Mouse (Mus musculus): ENCODE results near the gene Pde1b. TPM values are rescaled to one million over a fixed set of nuclear protein-coding genes. Genes with fewer than 3 reads are reported as not detected.
A peak's percentile ranks its signal among the peaks of the same experiment; 100 is the strongest.

Pde1b gene
- total RNA-seq, 2 experiments from 2014 or later, result 124 to 227 TPM

DNA sequence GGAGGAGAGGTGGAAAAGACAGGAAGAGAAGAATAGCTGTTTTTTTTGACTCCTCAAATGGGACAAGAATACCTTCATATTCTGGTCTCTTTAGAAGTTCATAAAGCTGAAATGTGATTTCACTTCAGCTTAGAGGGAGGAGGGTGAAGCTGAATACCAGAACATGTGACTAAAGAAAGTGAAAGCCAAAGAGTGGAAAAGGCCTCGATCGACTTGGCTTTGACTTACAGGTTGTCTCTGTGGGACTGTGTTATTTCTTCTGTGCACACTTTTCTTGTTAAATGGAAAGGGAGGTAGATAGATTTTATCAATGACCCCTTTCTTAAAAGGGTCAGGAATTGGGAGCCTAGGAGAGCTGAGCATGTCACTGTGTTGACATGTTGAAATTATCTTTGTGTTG, 1.6 kb upstream of the Pde1b start:
- intact Hi-C loops (cut with DNase I), result no loop called here
- DNase-seq (ENCODE audit: low spot score in 2 of 2), result no peak

- intact Hi-C loops (cut with DNase I), result no loop called here
- DNase-seq (ENCODE audit: low spot score in 2 of 2), result no peak
Measured at GRCm38 (mm10) chr15:103503251-103503600, 392 bp downstream of the Pde1b start.

DNA sequence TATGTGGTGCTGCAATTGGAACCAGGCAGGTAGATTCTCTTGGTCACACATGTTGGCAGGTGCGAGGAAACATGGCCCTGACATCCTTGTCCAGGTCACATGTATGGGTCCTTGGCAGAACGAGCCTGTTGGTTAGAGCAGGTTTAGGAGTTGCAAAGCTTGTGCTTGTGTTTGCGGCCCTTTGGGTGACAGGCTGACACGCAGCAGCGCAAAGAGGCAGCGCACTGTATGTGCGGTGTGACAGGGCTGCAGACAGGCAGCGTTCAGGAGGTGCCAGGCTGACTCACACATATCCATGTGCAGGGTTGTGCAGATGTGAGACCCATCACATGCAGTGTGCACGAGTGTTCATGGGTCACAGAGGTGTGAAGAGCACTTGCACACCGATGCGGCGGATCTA, 826 bp downstream of the Pde1b start:
- intact Hi-C loops (cut with DNase I), result no loop called here
- peak; percentile 40 to 43 for DNase-seq (ENCODE audit: low spot score in 2 of 2)

DNA sequence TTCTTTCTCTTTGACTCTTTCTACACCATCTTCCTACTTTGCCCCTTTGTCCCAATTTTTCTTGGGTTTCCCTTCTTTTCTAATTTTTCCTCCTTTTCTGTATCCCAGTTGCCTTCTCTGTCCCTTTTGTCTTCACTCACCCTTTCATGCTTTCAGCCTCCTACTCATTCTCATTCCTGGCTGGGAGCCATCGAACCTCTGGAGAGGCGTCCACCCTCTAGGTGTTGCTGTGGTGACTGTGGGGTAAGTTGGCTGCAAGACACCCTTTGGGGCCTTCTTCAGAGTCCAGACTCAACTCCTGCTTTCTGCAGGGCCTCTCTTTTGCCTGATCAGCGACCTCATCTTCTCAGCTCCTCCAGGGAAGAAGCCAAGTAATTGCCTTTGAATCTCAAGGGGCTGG, 6.5 kb downstream of the Pde1b start:
- intact Hi-C loops (cut with DNase I), result no loop called here

DNA sequence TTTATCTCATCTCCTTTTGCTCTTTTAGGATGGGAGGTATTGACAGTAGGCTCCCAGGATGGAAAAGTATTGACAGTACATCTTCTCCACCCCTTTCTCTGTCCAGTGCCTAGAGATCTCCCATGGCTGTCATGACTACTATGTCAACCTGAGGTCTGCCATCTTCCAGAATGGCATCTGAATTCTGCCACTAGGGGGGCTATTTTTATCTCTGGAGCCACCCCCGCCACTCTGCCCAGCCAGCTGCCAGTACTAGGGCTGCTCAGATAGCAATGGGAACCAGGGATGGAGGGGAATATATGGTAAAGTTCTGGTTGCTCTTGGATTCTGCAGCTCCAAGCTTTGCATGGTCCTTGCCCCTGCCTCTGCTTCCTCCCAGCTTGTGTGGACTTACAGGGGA, 8.8 kb downstream of the Pde1b start:
- intact Hi-C loops (cut with DNase I), result no loop called here
- DNase-seq (ENCODE audit: low spot score in 2 of 2), result peak; percentile 51 to 81

More for the DNA sequence above, 6.5 kb downstream of the Pde1b start:
- DNase-seq (ENCODE audit: low spot score in 2 of 2), result no peak

DNA sequence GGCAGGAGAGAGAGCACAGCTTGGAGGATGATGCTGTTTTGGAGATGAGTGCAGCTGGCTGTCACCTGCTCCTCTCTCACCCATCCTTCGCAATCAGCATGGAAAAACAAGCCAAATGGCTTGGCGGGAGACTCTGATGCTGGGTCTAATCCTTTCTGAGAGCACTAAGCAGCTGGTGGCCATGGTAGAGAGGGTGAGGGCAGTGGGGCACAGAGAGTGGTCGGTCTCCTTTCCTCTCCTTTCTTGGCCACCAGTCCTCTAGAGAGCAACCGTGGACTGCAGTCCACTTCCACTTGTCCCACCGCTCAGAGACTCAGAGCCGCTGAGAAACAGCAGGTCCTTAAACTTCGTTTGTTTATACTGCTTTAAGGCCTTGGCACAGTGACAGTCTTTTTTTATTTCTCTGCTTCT, 10.8 kb downstream of the Pde1b start:
- DNase-seq (ENCODE audit: low spot score in 2 of 2), result peak in 1 of 2 experiments; percentile 48
- intact Hi-C loops (cut with DNase I), result no loop called here

DNA sequence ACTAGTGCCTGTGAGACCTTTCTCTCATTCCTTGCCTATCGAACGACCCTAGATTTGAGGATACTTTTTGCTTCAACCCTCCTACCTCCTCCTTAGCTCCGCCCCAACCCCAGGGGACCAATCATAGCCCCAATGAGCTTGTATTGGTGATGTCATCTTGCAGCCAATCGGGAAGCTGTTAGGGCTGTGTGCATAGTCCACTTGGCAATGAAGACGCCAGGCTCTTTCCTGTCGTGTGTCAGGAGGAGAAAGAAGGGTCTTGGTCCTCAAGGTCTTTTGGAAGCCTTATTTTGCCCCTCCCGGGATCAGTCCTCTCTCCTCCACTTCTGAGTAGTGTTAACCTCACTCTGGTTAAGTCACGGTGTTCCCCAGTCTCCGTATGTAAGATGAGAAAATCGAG, 11.3 kb downstream of the Pde1b start:
- DNase-seq (ENCODE audit: low spot score in 2 of 2), result peak; percentile 68 to 84
- intact Hi-C loops (cut with DNase I), result no loop called here

GRCm38 (mm10) chr15:103514914-103515313, 12.1 kb downstream of the Pde1b start:
- intact Hi-C loops (cut with DNase I), result no loop called here
- DNase-seq (ENCODE audit: low spot score in 2 of 2), result no peak

DNA sequence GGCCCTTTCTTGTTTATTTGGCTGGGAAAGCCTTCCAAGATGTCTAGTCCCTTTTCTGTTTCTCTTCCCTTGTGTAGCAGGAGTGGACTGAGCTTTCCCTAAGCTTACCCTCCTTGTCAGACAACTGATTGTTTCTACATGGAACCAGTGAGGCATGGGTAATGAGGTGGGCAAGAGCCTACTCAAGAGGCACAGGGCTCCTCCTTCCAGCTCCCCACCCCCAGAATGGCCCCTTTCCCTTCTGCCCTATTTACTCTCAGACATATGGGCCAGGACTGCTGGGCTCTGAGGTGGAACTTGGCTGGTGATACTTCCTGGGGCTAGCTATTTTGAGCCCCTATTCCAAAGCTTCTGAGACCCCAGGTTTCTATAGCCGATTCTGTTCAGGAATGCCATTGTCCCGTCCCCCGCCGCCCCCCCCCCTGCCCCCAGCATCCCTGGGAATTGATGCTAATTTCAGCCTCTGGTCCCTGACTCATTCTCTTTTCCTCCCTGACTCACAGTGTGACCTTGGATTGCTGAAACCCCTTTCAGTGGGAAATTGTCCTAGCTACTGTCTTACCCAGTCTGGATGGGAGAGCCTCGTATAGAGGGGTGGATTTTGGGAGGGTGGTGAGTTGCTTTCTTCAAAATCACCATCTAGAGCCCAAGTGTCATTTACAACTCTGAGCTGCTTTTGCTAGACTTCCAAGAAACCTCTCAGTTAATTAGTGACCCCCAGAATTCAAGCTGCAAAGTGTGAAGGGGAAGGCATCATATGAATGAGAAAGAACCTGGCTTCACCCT, 16.0 kb downstream of the Pde1b start:
- intact Hi-C loops (cut with DNase I), result no loop called here
- no peak for DNase-seq (ENCODE audit: low spot score in 2 of 2)

GRCm38 (mm10) chr15:103519386-103520378, 16.8 kb downstream of the Pde1b start:
- intact Hi-C loops (cut with DNase I), result no loop called here
- no peak for DNase-seq (ENCODE audit: low spot score in 2 of 2)

- intact Hi-C loops (cut with DNase I), result no loop called here
- no peak for DNase-seq (ENCODE audit: low spot score in 2 of 2)
Measured at GRCm38 (mm10) chr15:103522458-103523099, 19.7 kb downstream of the Pde1b start.

DNA sequence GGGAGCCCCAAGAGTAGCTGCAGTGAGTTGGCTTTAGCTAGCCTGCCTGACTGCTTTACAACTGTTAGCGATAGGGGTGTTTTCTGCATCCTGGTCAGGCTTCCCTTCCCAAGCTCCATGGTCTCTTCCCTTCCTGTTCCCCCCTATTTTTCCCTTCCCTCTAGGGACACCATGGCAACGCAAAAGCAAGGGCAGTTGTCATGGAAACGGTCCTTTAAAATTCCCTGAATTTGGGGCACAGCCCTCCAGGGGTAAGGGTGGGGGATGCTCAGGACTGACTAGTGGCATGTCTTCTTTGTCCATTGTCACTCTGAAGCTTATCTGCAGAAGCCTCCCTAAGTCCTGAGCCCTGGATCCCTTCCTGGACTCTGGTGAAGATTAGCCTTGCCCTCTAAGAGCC, 20.3 kb downstream of the Pde1b start:
- no peak for DNase-seq (ENCODE audit: low spot score in 2 of 2)
- intact Hi-C loops (cut with DNase I), result no loop called here

- intact Hi-C loops (cut with DNase I), result no loop called here
- peak; percentile 67 to 84 for DNase-seq (ENCODE audit: low spot score in 2 of 2)
Measured at GRCm38 (mm10) chr15:103530372-103530771, 27.5 kb downstream of the Pde1b start.

- intact Hi-C loops (cut with DNase I), result no loop called here
- DNase-seq (ENCODE audit: low spot score in 2 of 2), result no peak
Measured at GRCm38 (mm10) chr15:103534054-103534620, 31.3 kb downstream of the Pde1b start.

- peak in 1 of 2 experiments; percentile 60 for DNase-seq (ENCODE audit: low spot score in 2 of 2)
Measured at GRCm38 (mm10) chr15:103535030-103535429, 32.2 kb downstream of the Pde1b start.

DNA sequence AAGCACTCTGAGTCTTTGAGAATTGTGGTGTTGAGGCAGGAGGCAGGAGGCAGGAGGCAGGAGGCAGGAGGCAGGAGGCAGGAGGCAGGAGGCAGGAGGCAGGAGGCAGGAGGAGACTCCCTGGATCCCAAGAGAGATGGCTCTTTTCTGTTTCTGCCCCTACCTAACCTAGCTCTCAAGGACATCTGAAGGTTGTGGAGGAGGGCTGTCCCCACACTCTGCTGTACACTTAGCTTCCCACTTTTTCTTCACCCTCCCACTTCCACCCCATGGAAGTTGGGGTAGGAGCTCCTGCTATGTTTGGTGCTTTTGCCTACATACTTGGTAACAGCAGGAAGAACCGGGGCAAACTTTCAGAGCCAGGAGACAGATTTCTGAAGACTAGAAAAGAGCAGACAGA, 33.0 kb downstream of the Pde1b start:
- intact Hi-C loops (cut with DNase I), result no loop called here
- DNase-seq (ENCODE audit: low spot score in 2 of 2), result no peak

More at GRCm38 (mm10) chr15:103535030-103535429, 32.2 kb downstream of the Pde1b start:
- intact Hi-C loops (cut with DNase I), result no loop called here

DNA sequence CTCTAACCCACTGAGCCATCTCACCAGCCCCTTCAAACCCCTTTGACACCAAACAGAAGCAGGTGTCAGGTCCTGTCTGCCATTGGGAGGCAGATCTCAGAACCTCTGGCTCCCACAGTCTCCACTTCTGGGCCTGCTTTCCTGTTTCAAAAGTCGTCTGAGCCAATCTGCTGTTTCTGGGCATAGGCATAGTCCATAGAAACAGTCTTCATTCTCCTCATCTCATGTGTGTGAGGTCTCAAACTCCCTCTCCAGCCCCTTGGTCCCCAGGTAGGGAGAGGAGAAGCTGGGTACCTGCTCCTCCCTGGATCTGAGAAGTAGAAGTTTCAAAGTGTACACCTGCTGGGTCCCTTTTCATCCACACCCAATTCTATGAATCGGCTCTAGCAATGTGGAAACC, 33.6 kb downstream of the Pde1b start:
- no peak for DNase-seq (ENCODE audit: low spot score in 2 of 2)
- intact Hi-C loops (cut with DNase I), result no loop called here

DNA sequence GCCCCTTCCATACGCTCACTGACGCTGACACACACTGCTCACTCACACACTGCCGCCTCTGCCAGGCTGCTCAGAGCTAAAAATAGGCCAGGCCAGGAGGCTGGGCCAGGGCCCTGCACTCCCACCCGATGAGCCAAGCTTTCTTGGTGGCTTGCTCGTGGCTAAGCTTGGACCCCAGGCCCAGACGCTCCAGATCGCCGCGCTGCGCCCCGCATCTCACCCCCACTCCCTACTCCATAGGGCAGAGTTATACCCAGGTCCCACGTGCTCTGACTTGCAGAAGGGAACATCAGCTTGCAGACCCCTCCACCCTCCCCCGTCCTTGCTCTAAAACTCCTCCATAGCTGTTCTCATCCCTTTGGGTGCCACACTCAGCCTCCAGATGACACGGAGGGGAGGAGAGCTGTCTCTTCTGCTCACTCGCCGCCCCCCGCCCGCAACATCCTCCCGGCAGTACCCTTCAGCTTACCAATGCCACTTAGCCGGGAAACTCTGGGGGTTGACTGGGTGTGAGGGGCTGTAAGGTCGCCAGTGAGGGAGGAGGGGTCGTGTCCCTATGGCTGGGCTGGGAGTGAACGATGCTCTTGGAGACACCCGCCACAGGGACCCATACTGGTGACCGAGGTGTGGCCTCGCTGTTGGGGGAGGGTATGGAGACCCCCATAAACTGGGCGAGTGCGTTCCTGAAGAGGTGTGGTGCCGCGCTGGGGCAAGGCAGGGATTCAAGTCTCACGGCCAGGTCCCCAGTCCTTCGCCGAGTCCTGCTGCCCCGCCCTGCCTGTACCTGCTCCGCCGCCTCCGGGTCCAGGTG, 34.4 kb downstream of the Pde1b start:
- intact Hi-C loops (cut with DNase I), result no loop called here
- DNase-seq (ENCODE audit: low spot score in 2 of 2), result peak; percentile 67 to 81

- intact Hi-C loops (cut with DNase I), result no loop called here
- DNase-seq (ENCODE audit: low spot score in 2 of 2), result peak; percentile 76 to 80
Measured at GRCm38 (mm10) chr15:103537822-103538213, 35.0 kb downstream of the Pde1b start, which contains the start of gene Ppp1r1a. Gene Ppp1r1a, minus strand, starts transcription at chr15:103538003.
